Mouse (Mus musculus) hindbrain, embryonic 14.5 days (tissue): ENCODE measurements around the gene Pcbp4. TPM values are rescaled to one million over a fixed set of nuclear protein-coding genes. Genes with fewer than 3 reads are reported as not detected.

Experiments
- ATAC-seq: fragments of 200-750 bp; cut with Nextera tagmentation; 2 replicates; pipeline ENCODE4 v1.8.0; 2017; ENCODE audit warnings: moderate number of reproducible peaks, mild to moderate bottlenecking, moderate TSS enrichment, moderate library complexity; ENCODE audit not compliant: low FRiP score
- DNase-seq: peaks from one replicate; pipeline ENCODE4 v3.0.0-alpha.2; 2015; ENCODE audit warnings: low spot score
- H3K27ac ChIP-seq: fragments of 300-500 bp; sonication (generic); 2 replicates; pipeline ENCODE4 v1.5.1; 2014; ENCODE audit warnings: mild to moderate bottlenecking, moderate library complexity
- H3K27me3 ChIP-seq: fragments of 300-500 bp; sonication (generic); 2 replicates; pipeline ENCODE4 v1.6.1; 2014; ENCODE audit warnings: mild to moderate bottlenecking, low read length, mixed read lengths; ENCODE audit not compliant: control insufficient read depth, insufficient read depth
- H3K36me3 ChIP-seq: fragments of 300-500 bp; sonication (generic); replicated peaks from 2 replicates; pipeline ENCODE4 v1.6.1; 2014; ENCODE audit not compliant: control insufficient read depth, insufficient read depth
- H3K4me1 ChIP-seq: fragments of 300-500 bp; sonication (generic); replicated peaks from 2 replicates; pipeline ENCODE4 v1.6.1; 2014; ENCODE audit warnings: antibody characterized with exemption, low read length, mixed read lengths; ENCODE audit not compliant: control insufficient read depth, insufficient read depth
- H3K4me2 ChIP-seq: fragments of 300-500 bp; sonication (generic); replicated peaks from 2 replicates; pipeline ENCODE4 v1.6.1; 2014; ENCODE audit warnings: mild to moderate bottlenecking, moderate library complexity
- H3K4me3 ChIP-seq: fragments of 300-500 bp; sonication (generic); replicated peaks from 2 replicates; pipeline ENCODE4 v1.5.1; 2014; ENCODE audit warnings: mild to moderate bottlenecking, low read length
- H3K9ac ChIP-seq: fragments of 300-500 bp; sonication (generic); 2 replicates; pipeline ENCODE4 v1.6.1; 2014
- H3K9me3 ChIP-seq: fragments of 300-500 bp; sonication (generic); 2 replicates; pipeline ENCODE4 v1.6.1; 2016; ENCODE audit warnings: low read length; ENCODE audit not compliant: control insufficient read depth
- WGBS: fragments of 180-500 bp; shearing (Covaris S2); extraction: QIAGEN DNeasy Blood & Tissue Kit; methylation state at CpG from one replicate; pipeline ENCODE4 v1.1.7; 2014; 5-methylcytosine and 5-hydroxymethylcytosine counted together
- polyA plus RNA-seq: library from polyadenylated mRNA; unstranded; fragments of >200 nt; fragmentation: Nextera tagmentation; extraction: Ambion mirVana; gene quantifications from 2 replicates; pipeline ENCODE4 v1.2.1, GENCODE M21; 2014

Gene Pcbp4
- polyA plus RNA-seq, 1 experiment from 2014 or later = 186 TPM

DNA sequence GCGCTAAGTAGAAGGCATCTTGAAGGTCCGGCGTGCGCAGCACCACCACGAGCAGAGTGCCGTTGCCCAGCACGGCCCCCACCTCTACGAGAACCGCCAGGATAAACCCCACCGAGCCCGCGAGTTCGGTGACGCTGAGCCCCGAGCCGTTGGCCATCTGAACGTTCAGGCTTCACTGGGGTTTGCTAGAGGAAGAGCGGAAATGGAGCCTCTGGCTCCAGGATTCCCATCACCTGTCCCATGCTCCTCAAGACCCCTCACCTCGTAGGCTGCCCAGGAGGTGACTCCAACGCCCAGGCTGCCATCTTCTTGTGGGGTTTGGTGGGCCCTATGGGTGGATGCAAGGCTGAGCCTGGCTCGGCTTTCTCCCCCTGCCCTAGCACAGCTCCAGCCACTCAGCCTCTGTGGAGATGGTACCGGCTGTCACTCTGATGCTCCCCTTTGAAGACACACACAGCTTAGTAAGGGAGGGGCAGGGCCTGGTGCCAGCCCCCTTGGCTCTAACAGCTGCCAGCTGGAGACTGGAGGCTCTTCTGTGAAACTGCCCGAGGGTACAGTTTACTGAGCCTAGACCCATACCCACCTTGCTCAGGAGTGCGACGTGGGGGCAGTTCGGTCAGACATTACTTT lies 12.6 kb downstream of the Pcbp4 start, which contains the start of gene Gpr62:
Gene Gpr62, minus strand, starts transcription at position 368 of the 630 bp plus-strand sequence.
- peak within 1 kb of the TSS; percentile 90 for H3K27ac ChIP-seq
- 26% methylated on average over 26 of the region's 26 CpGs for WGBS
- no peaks in the 10 kb centered on the region for H3K9me3 ChIP-seq
- H3K36me3 ChIP-seq = peaks cover 33% of the 10 kb centered on the region
- H3K4me2 ChIP-seq = peak within 1 kb of the TSS; percentile 96
- ATAC-seq = peak; percentile 35; the same call in 1 of the 2 replicates
- H3K9ac ChIP-seq = peak within 1 kb of the TSS; percentile 88
- peaks cover 18% of the 10 kb centered on the region for H3K4me1 ChIP-seq
- DNase-seq = peak; percentile 65
- H3K27me3 ChIP-seq = no peaks in the 10 kb centered on the region
- H3K4me3 ChIP-seq = peak within 1 kb of the TSS; percentile 52

DNA sequence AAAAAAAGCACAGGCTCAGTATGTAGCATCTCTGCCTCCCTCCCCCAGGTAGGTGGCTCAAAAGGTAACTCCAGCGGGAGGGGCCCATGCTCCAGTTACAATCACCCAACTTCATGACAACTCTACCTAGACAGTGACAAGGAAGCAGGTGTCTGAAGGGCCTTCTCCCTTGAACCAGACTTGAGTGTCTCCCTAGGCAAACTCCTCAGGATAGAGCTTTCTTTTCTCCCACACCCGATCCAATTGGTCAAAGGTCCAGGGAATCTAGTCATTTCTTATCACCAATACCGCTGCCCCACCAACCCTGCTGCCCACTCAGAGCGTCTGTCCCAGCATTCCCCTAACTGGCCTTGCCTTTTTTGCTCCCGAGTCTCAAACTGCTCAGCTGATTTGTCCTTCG lies 13.6 kb downstream of the Pcbp4 start:
- Histone ChIP-seq H3K4me3 (no peak overlapping the region), H3K4me1 (peaks cover 18% of the 10 kb centered on the region), H3K27me3 (peaks cover 3% of the 10 kb centered on the region; the same call in 1 of the 2 replicates), H3K4me2 (no peak overlapping the region), H3K36me3 (peaks cover 24% of the 10 kb centered on the region), H3K27ac (no peak overlapping the region), H3K9me3 (no peaks in the 10 kb centered on the region), H3K9ac (no peak overlapping the region)
- no peak for DNase-seq
- no peak for ATAC-seq
- WGBS = 90% methylated on average over 6 of the region's 6 CpGs

DNA sequence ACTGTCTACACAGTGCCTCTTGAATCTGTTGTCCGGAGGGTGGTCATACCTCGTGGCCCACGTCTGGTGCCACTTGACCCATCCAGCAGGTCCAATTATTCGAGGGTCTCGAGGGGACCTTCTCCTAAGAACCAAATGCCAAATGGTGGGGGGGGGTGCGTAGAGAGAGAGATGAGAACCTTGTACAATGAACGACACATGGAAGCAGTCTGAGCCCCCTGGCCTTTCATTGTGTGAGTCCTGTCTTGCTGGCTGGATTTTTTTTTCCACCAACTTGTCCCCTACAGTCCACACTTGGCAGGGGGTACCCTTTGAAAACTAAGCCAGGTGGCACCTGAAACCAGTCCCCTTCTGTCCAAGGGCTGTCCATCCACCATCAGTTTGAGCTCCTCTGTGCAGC lies 14.7 kb downstream of the Pcbp4 start:
- Histone ChIP-seq H3K9me3 (no peaks in the 10 kb centered on the region), H3K36me3 (peaks cover 15% of the 10 kb centered on the region), H3K4me1 (peaks cover 18% of the 10 kb centered on the region), H3K27ac (no peak overlapping the region), H3K9ac (no peak overlapping the region), H3K27me3 (peaks cover 3% of the 10 kb centered on the region; the same call in 1 of the 2 replicates), H3K4me3 (no peak overlapping the region), H3K4me2 (no peak overlapping the region)
- ATAC-seq (no peak), DNase-seq (no peak)
- WGBS = 88% methylated on average over 7 of the region's 7 CpGs

DNA sequence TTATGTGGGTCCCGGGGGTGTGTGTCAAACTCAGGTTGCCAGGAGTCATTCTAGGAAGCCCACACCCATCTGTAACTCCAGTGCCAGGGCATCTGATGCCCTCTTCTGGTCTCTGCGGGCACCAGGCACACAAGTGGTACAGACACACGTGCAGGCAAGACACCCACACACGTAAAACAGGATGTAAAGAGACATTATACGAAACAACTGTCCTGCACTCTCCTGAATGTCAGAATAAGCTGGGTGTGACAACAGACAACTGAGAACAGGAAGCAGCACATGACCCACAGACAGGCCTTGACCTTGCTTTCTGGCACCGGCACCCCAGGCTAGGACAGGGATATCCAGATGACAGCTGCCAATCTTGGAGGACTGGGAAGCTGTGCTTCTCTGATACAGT lies 16.2 kb downstream of the Pcbp4 start:
- H3K36me3 ChIP-seq = peaks cover under 1% of the 10 kb centered on the region; the same call in 1 of the 2 replicates
- DNase-seq (no peak), ATAC-seq (no peak)
- no peak overlapping the region for H3K4me3 ChIP-seq
- no peak overlapping the region for H3K9ac ChIP-seq
- peaks cover 17% of the 10 kb centered on the region for H3K4me1 ChIP-seq
- 76% methylated on average over 6 of the region's 6 CpGs for WGBS
- no peak overlapping the region for H3K4me2 ChIP-seq
- no peak overlapping the region for H3K27ac ChIP-seq
- no peaks in the 10 kb centered on the region for H3K9me3 ChIP-seq
- H3K27me3 ChIP-seq = peaks cover 3% of the 10 kb centered on the region; the same call in 1 of the 2 replicates

DNA sequence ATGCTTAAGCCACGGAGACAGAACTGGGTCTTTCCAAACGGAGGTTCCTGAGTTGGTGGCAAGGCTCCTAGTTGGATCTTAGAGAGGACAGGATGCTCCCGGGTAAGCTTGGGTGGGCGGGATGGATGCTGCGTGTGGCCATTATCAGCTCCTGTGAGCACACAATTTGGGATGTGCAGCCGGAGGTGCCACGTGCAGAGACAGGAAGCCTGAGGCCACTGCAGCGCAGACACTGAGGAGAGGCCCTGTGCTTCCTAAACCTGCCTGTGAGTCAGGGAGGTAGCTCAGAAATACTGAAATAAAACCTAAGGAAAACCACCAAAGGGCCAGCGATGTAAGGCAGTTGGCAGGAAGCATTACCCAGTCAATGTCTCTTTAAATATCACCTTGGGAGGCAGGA lies 16.7 kb downstream of the Pcbp4 start:
- H3K9me3 ChIP-seq = no peaks in the 10 kb centered on the region
- DNase-seq (no peak), ATAC-seq (no peak)
- 74% methylated on average over 9 of the region's 9 CpGs for WGBS
- no peak overlapping the region for H3K27ac ChIP-seq
- H3K36me3 ChIP-seq = no peaks in the 10 kb centered on the region
- no peak overlapping the region for H3K9ac ChIP-seq
- peaks cover 12% of the 10 kb centered on the region for H3K4me1 ChIP-seq
- H3K27me3 ChIP-seq = peaks cover 3% of the 10 kb centered on the region; the same call in 1 of the 2 replicates
- H3K4me3 ChIP-seq = no peak overlapping the region
- H3K4me2 ChIP-seq = no peak overlapping the region

DNA sequence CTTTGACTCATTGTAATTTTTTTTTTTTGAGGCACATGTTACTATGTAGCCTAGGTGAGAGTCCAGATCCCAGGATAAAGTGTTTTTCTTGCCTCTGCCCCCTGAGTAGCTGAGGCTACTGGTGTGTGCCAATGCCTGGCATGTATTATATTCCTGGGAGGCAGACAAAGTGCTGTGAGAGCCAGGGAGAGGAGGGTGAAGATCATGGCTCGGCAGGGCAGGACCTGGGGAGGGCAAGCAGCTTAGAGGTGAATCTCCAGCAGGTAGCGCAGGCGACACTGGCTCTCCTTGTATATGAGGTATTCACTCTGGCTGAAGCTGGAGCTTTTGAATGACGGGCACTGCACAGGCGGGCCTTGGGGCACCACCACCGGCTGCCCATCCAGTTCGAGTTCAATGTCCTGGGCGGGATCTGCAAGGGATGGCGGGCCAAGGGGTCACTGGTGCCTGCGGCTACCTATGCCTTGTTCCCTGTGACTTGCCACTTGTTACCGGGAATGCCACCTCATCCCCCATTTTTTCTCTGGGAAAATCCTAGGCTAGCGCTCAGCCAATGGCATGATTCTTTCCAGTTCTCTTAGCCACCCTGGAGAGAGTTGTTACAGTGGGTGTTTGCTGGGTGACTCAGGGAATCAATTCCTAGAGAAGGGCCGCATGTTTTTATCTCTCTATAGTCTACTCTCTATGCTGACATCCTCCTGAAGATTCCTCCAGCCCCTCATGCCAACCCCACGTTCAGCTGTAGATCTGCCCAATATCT lies 18.1 kb downstream of the Pcbp4 start:
- no peaks in the 10 kb centered on the region for H3K4me1 ChIP-seq
- no peak for DNase-seq
- no peaks in the 10 kb centered on the region for H3K9me3 ChIP-seq
- peaks cover 3% of the 10 kb centered on the region; the same call in 1 of the 2 replicates for H3K27me3 ChIP-seq
- WGBS = 66% methylated on average over 14 of the region's 14 CpGs
- H3K36me3 ChIP-seq = no peaks in the 10 kb centered on the region
- no peak overlapping the region for H3K9ac ChIP-seq
- no peak overlapping the region for H3K4me2 ChIP-seq
- no peak for ATAC-seq
- H3K27ac ChIP-seq = no peak overlapping the region
- H3K4me3 ChIP-seq = no peak overlapping the region

DNA sequence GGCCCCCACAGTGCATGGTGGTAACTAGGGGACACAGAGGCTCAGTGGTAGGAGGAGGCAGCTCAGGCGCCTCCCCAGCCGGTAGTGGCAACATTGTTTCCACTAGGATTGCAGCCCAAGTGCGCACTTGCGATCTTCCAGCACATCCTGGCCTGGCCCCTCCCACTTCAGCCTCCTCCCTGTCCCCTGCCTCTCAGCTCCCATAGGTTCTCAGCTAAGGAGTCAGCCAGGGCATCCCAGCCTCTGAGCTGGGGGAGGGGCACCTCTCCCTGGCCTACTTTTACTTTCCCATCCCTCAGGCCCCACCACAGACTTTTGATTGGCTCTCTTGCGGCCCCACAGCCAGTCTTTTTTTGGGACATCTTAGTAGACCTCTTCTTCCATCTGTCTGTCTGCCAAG lies 18.8 kb downstream of the Pcbp4 start:
- no peaks in the 10 kb centered on the region for H3K9me3 ChIP-seq
- no peaks in the 10 kb centered on the region for H3K4me1 ChIP-seq
- no peak overlapping the region for H3K27ac ChIP-seq
- H3K27me3 ChIP-seq = peaks cover 3% of the 10 kb centered on the region; the same call in 1 of the 2 replicates
- no peak overlapping the region for H3K9ac ChIP-seq
- H3K36me3 ChIP-seq = no peaks in the 10 kb centered on the region
- DNase-seq = no peak
- H3K4me2 ChIP-seq = no peak overlapping the region
- no peak for ATAC-seq
- H3K4me3 ChIP-seq = no peak overlapping the region
- WGBS = 6% methylated on average over 5 of the region's 5 CpGs

DNA sequence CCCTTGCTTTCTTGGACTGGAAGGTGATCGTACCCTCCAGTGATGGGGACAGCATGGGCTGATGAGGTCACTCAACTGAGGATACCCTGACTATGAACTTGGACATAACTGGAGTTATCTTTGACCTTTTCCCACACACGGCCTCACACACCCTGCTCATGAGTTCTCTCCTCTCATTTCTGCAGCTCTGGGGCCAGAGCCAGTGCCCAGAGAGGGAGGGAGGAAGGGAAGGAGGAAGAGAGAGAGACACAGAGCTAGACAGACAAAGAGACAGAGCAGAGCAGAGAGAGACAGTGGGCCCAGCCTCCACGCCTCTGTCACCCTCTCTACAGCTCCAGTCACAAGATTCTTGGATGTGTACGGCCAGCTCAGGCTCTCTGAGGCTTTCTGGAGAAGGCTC lies 19.2 kb downstream of the Pcbp4 start:
- H3K4me1 ChIP-seq = no peaks in the 10 kb centered on the region
- no peak for DNase-seq
- WGBS = 77% methylated on average over 4 of the region's 4 CpGs

DNA sequence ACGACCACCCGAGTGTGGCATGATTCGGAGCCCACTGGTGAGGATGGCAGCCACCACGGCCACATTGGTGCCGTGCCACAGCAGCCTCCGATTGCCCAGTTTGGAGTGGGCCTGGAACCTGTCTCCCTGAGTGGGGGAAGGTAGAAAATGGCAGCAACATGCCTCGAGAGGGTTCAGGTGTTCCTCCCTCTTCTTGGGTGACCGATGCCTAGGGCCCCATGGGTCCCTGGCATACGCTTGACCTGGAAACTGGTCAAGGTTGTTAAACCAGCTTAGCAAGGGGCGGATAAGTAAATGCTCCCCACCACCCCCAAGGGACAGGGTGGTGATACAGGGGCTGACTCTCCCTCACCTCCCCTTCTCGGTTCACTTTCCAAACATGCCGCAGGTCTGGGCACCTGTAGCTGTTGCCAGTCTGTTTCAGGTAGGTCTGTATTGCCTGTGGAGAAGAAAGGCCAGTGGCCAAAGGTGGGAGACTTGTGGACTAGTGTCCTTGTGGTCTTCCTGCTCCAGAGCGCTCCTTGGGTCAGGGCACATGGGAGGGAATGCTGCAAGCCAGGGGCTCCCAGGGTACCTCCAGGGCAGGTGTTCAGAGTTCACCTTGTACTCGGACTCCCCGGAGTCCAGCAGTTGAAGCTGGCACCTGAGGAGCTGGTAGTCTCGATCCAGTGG lies 20.1 kb downstream of the Pcbp4 start:
- WGBS = 87% methylated on average over 16 of the region's 16 CpGs
- Histone ChIP-seq H3K4me2 (no peak overlapping the region), H3K4me3 (no peak overlapping the region), H3K36me3 (no peaks in the 10 kb centered on the region), H3K9me3 (no peaks in the 10 kb centered on the region), H3K4me1 (peaks cover 7% of the 10 kb centered on the region), H3K27me3 (peaks cover 3% of the 10 kb centered on the region; the same call in 1 of the 2 replicates), H3K27ac (no peak overlapping the region), H3K9ac (no peak overlapping the region)
- no peak for ATAC-seq
- DNase-seq = no peak

More for the DNA sequence above, 19.2 kb downstream of the Pcbp4 start:
- no peak overlapping the region for H3K27ac ChIP-seq
- H3K4me3 ChIP-seq = no peak overlapping the region
- H3K36me3 ChIP-seq = no peaks in the 10 kb centered on the region
- no peak overlapping the region for H3K9ac ChIP-seq
- no peak for ATAC-seq
- no peak overlapping the region for H3K4me2 ChIP-seq
- peaks cover 3% of the 10 kb centered on the region; the same call in 1 of the 2 replicates for H3K27me3 ChIP-seq
- H3K9me3 ChIP-seq = no peaks in the 10 kb centered on the region
